Mouse (Mus musculus) hindbrain, postnatal 0 days (tissue): ENCODE measurements around the gene Cnbp. TPM values are rescaled to one million over a fixed set of nuclear protein-coding genes. Genes with fewer than 3 reads are reported as not detected.

Experiments used
- ATAC-seq: fragments of 200-750 bp; cut with Nextera tagmentation; 2 replicates; pipeline ENCODE4 v1.8.0; 2017; ENCODE audit warnings: mild to moderate bottlenecking, moderate TSS enrichment, moderate library complexity
- DNase-seq: peaks from one replicate; pipeline ENCODE4 v3.0.0-alpha.2; 2015; ENCODE audit warnings: low spot score
- H3K27ac ChIP-seq: fragments of 300-500 bp; sonication (generic); 2 replicates; pipeline ENCODE4 v1.5.1; 2014; ENCODE audit warnings: mild to moderate bottlenecking
- H3K27me3 ChIP-seq: fragments of 300-500 bp; sonication (generic); 2 replicates; pipeline ENCODE4 v1.6.1; 2014; ENCODE audit warnings: low read length, mixed read lengths; ENCODE audit not compliant: insufficient read depth
- H3K36me3 ChIP-seq: fragments of 300-500 bp; sonication (generic); 2 replicates; pipeline ENCODE4 v1.6.1; 2014; ENCODE audit warnings: low read length, mixed read lengths; ENCODE audit not compliant: insufficient read depth
- H3K4me1 ChIP-seq: fragments of 300-500 bp; sonication (generic); 2 replicates; pipeline ENCODE4 v1.6.1; 2014; ENCODE audit warnings: antibody characterized with exemption, low read length, mixed read lengths; ENCODE audit not compliant: insufficient read depth
- H3K4me2 ChIP-seq: fragments of 300-500 bp; sonication (generic); 2 replicates; pipeline ENCODE4 v1.6.1; 2014; ENCODE audit warnings: low read depth, mild to moderate bottlenecking, low read length, moderate library complexity, mixed read lengths
- H3K4me3 ChIP-seq: fragments of 300-500 bp; sonication (generic); 2 replicates; pipeline ENCODE4 v1.5.1; 2014; ENCODE audit warnings: low read length
- H3K9ac ChIP-seq: fragments of 300-500 bp; sonication (generic); replicated peaks from 2 replicates; pipeline ENCODE4 v1.6.1; 2014; ENCODE audit warnings: mild to moderate bottlenecking, low read length, moderate library complexity, mixed read lengths
- H3K9me3 ChIP-seq: fragments of 300-500 bp; sonication (generic); 2 replicates; pipeline ENCODE4 v1.6.1; 2016; ENCODE audit warnings: low read length, mixed read lengths
- CTCF ChIP-seq: IDR thresholded peaks from 2 replicates; pipeline ENCODE4 v1.5.1; 2016; ENCODE audit warnings: antibody characterized with exemption, control low read depth, low read depth
- WGBS: fragments of 180-500 bp; shearing (Covaris S2); extraction: QIAGEN DNeasy Blood & Tissue Kit; methylation state at CpG from one replicate; pipeline ENCODE4 v1.1.7; 2014; 5-methylcytosine and 5-hydroxymethylcytosine counted together
- polyA plus RNA-seq: library from polyadenylated mRNA; unstranded; fragments of >200 nt; fragmentation: Nextera tagmentation; extraction: Ambion mirVana; gene quantifications from 2 replicates; pipeline ENCODE4 v1.2.1, GENCODE M21; 2015
- total RNA-seq: library from RNA; depleted of rRNA; stranded (reverse); fragments of >200 nt; gene quantifications from 2 replicates; pipeline ENCODE4 v1.2.3, GENCODE M21; 2014; rRNA removed

The Cnbp gene
- total and polyA plus RNA-seq, 2 experiments from 2014 or later = 209 to 660 TPM

DNA sequence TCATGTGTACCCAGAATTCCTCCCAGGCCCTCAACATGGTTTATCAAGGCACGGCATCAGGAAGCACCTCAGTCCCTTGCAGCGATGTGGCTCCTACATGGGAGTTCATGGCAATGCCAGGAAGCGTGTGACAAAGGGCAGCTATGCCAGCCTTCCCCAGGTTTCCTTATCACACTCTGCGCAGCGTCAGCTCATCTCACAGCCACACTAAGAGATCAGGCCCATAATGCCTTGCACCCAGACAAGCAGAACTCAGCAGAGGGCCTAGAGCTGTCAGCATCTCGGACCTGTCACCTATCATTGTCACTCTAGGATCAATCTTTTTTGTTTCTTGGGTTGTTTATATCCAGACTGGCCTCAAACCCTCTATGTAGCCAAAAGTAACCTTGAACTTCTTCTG, 51.3 kb downstream of the Cnbp start:
- H3K36me3 ChIP-seq = no peaks in the 10 kb centered on the region
- H3K4me2 ChIP-seq = no peak overlapping the region
- H3K4me3 ChIP-seq = no peak overlapping the region
- TF ChIP-seq CTCF = no peak
- H3K9me3 ChIP-seq = no peaks in the 10 kb centered on the region
- no peak overlapping the region for H3K9ac ChIP-seq
- ATAC-seq = no peak
- no peak overlapping the region for H3K27ac ChIP-seq
- DNase-seq = no peak
- H3K4me1 ChIP-seq = no peaks in the 10 kb centered on the region
- H3K27me3 ChIP-seq = no peaks in the 10 kb centered on the region
- 92% methylated on average over 6 of the region's 6 CpGs for WGBS

DNA sequence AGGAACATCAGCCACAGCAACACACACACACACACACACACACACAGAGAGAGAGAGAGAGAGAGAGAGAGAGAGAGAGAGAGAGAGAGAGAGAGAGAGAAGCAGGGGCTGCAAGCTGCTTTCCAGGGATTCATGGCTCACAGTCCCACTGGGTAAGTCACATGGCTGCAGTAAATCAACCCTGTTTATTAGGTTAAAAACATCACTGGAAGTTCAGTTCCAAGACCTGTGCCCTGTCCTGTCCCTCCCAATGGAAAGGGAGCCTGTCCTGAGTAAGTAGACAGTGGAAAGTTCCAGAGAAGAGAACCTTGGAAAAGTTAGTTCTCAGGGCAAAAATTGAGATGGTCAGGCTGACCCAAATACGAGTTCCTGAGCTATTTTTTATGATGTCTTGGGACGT, 53.6 kb downstream of the Cnbp start:
- no peaks in the 10 kb centered on the region for H3K4me1 ChIP-seq
- no peak for ATAC-seq
- no peaks in the 10 kb centered on the region for H3K9me3 ChIP-seq
- H3K4me2 ChIP-seq = no peak overlapping the region
- no peak for TF ChIP-seq CTCF
- no peak overlapping the region for H3K9ac ChIP-seq
- H3K4me3 ChIP-seq = no peak overlapping the region
- WGBS = 56% methylated on average over 2 of the region's 2 CpGs
- no peaks in the 10 kb centered on the region for H3K27me3 ChIP-seq
- no peak for DNase-seq
- H3K36me3 ChIP-seq = 0 out of 2 replicates have a peak, but pooled peaks cover 2% of the 10 kb centered on the region
- H3K27ac ChIP-seq = no peak overlapping the region

DNA sequence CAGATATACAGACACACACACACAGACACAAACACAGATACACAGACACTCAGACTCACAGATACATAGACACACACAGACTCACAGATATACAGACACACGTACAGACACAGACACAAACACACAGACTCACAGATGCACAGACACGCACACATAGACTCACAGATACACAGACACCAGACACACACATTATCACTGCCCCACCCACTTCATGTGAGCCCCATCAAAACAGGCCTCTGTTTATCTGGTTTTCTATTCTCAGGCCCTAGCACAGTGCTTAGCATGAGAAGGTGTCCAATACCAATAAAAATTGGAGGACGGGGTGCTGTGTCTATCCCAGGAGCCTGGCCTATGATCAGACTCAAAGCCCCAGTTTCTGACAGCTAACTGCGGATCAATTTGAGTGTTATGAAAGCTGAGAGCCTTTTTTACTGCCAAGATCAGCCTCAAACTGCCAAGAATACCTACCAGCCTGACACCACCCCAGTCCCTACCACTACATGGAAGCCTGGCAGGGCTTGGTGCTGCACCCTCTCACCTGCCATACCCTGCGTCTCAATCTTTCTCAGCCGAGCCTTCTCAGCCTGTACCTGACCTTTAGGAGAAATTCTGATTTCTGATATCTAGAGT, 54.5 kb downstream of the Cnbp start:
- Histone ChIP-seq H3K9me3 (no peaks in the 10 kb centered on the region), H3K36me3 (peaks cover 6% of the 10 kb centered on the region; the same call in 1 of the 2 replicates), H3K27ac (no peak overlapping the region), H3K4me3 (no peak overlapping the region), H3K9ac (no peak overlapping the region), H3K4me2 (no peak overlapping the region), H3K27me3 (no peaks in the 10 kb centered on the region), H3K4me1 (no peaks in the 10 kb centered on the region)
- ATAC-seq (no peak), DNase-seq (no peak)
- TF ChIP-seq CTCF = no peak
- 89% methylated on average over 6 of the region's 6 CpGs for WGBS

DNA sequence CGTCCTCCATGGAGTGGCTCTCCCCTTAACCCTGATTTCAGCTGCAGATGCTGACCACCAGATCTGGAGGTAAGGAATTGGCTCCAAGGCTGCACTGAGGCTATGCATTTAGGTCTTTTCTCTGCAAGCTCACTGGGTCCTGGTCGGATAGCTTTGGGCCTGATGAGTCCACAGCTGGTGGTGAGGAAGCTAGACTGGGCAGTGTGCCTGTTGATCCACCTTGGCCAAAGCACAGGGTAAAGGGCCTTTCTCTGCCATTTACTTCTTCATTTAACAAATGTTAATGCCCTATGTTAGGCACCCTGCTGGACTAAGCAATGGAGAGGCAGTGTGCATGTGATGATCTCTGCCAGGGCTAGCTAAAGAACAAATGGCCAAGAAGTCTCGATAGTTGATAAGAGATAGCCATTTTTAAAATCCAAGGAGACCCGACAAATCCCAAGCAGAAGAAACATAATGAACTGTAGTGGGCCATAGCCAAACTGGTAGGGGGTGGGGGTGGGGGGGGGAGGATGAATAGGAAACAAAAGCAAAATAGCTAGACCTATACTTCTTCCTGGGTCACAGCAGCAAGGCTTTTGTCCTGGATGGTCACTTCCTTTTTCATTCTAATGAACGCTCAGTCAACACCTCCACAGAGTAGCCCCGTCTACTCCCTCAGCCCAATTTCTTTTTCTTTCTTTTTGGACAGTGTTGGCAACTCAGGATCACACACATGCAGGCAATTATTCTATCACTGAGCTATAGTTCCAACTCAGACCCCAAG, 55.3 kb downstream of the Cnbp start:
- no peak overlapping the region for H3K9ac ChIP-seq
- H3K27me3 ChIP-seq = no peaks in the 10 kb centered on the region
- H3K4me1 ChIP-seq = no peaks in the 10 kb centered on the region; the same call in 1 of the 2 replicates
- ATAC-seq (no peak), DNase-seq (no peak)
- peaks cover 6% of the 10 kb centered on the region; the same call in 1 of the 2 replicates for H3K36me3 ChIP-seq
- no peak overlapping the region for H3K4me2 ChIP-seq
- WGBS = 50% methylated on average over 6 of the region's 6 CpGs
- no peaks in the 10 kb centered on the region for H3K9me3 ChIP-seq
- no peak overlapping the region for H3K4me3 ChIP-seq
- no peak overlapping the region for H3K27ac ChIP-seq
- no peak for TF ChIP-seq CTCF

DNA sequence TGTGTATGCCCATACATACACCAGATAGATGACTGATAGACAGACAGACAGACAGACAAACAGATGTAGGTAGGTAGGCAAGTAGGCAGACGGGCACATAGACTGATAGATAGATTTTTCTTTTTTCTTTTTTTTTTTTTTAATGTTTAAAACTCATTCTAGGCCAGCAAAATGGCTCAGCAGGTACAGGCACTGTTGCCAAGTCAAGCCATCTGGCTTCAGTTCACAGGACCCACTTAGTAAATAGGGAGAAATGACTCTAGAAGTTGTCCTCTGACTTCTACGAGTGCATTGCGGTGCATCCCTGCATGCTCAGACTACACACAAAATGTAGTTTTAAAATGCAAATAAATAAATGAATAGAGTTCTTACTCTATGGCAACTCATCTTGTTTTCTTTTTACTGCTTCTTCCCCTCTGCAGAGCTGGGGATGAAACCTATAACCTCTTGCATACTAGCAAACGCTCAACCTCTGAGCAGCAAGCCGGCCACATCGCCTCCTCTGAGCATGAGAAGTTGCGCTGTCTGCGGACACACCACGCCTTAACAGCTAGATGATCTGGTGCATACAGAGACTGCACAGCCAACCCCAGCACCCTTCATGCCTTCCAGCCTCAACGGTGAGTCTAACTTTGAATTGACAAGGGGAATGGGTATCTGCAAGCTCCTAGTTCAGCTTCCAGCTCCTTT, 56.9 kb downstream of the Cnbp start:
- no peak for ATAC-seq
- peak; percentile 23 for DNase-seq
- H3K36me3 ChIP-seq = peaks cover 6% of the 10 kb centered on the region; the same call in 1 of the 2 replicates
- no peak for TF ChIP-seq CTCF
- no peak overlapping the region for H3K9ac ChIP-seq
- H3K27me3 ChIP-seq = no peaks in the 10 kb centered on the region
- H3K27ac ChIP-seq = no peak overlapping the region
- H3K4me1 ChIP-seq = no peaks in the 10 kb centered on the region; the same call in 1 of the 2 replicates
- H3K4me2 ChIP-seq = no peak overlapping the region
- WGBS = 85% methylated on average over 10 of the region's 10 CpGs
- H3K9me3 ChIP-seq = no peaks in the 10 kb centered on the region
- H3K4me3 ChIP-seq = no peak overlapping the region

Other genes starting within 250 kb of the Cnbp start
- 5.5 and 7.1 TPM in 2 replicates for gene Aplf, start 178.9 kb downstream of the Cnbp start, total RNA-seq
- 5.6 and 5.9 TPM in 2 replicates for gene Aplf, start 178.9 kb downstream of the Cnbp start, polyA plus RNA-seq
- gene Efcc1, start 120.2 kb downstream of the Cnbp start, total RNA-seq = 5.4 and 22.0 TPM in 2 replicates
- 8.3 TPM in 2 replicates for gene Efcc1, start 120.2 kb downstream of the Cnbp start, polyA plus RNA-seq
- 0.32 TPM in 1 of 2 replicates, not detected in the other for gene Gp9, start 73.0 kb downstream of the Cnbp start, total RNA-seq
- 0.20 and 0.34 TPM in 2 replicates for gene Gp9, start 73.0 kb downstream of the Cnbp start, polyA plus RNA-seq
- gene Rab43, start 38.9 kb downstream of the Cnbp start, total RNA-seq = 18.6 and 27.3 TPM in 2 replicates
- gene Rab43, start 38.9 kb downstream of the Cnbp start, polyA plus RNA-seq = 7.4 and 8.0 TPM in 2 replicates
- gene Gm45140, start 15.3 kb downstream of the Cnbp start, total RNA-seq = 0.54 TPM in 1 of 2 replicates, not detected in the other
- 1.5 and 2.0 TPM in 2 replicates for gene Gm45140, start 15.3 kb downstream of the Cnbp start, polyA plus RNA-seq
- gene Isy1, start 12.3 kb downstream of the Cnbp start, total RNA-seq = 7.9 and 11.3 TPM in 2 replicates
- 27.4 and 31.5 TPM in 2 replicates for gene Isy1, start 12.3 kb downstream of the Cnbp start, polyA plus RNA-seq
- gene Copg1, start 36.7 kb upstream of the Cnbp start, total RNA-seq = 242 and 247 TPM in 2 replicates
- gene Copg1, start 36.7 kb upstream of the Cnbp start, polyA plus RNA-seq = 200 and 216 TPM in 2 replicates
- gene Hmces, start 62.8 kb upstream of the Cnbp start, total RNA-seq = 21.1 and 22.5 TPM in 2 replicates
- gene Hmces, start 62.8 kb upstream of the Cnbp start, polyA plus RNA-seq = 35.8 and 36.8 TPM in 2 replicates
- 21.9 and 58.5 TPM in 2 replicates for gene H1fx, start 130.5 kb upstream of the Cnbp start, total RNA-seq
- gene H1fx, start 130.5 kb upstream of the Cnbp start, polyA plus RNA-seq = 56.3 and 61.3 TPM in 2 replicates
- gene Rab7, start 194.2 kb upstream of the Cnbp start, total RNA-seq = 88.3 and 90.0 TPM in 2 replicates
- 325 and 345 TPM in 2 replicates for gene Rab7, start 194.2 kb upstream of the Cnbp start, polyA plus RNA-seq
- gene Rpn1, start 233.4 kb upstream of the Cnbp start, total RNA-seq = 225 and 245 TPM in 2 replicates
- 236 and 242 TPM in 2 replicates for gene Rpn1, start 233.4 kb upstream of the Cnbp start, polyA plus RNA-seq